Mouse (Mus musculus) heart, adult 2 months (tissue): Measurements from ENCODE around the gene Ube2o. TPM values are rescaled to one million over a fixed set of nuclear protein-coding genes. Genes with fewer than 3 reads are reported as not detected.
A peak's percentile ranks its signal among the peaks of the same experiment; 100 is the strongest.

Source experiments
- DNase-seq, 2 experiments: peaks; one replicate each; pipeline ENCODE4 v3.0.0; 2021
- H3K27ac ChIP-seq: fragments of 200-600 bp; 2 replicates; pipeline ENCODE4 v1.8.1; 2022
- H3K27me3 ChIP-seq: fragments of 200-500 bp; 2 replicates; pipeline ENCODE4 v1.6.1; 2012; ENCODE audit warnings: mild to moderate bottlenecking, low read length, inconsistent platforms, mixed read lengths; ENCODE audit not compliant: control insufficient read depth, insufficient read depth
- H3K36me3 ChIP-seq: fragments of 200-500 bp; 2 replicates; pipeline ENCODE4 v1.6.1; 2012; ENCODE audit warnings: low read length, inconsistent platforms; ENCODE audit not compliant: control insufficient read depth, insufficient read depth
- H3K4me1 ChIP-seq: fragments of 200-500 bp; 2 replicates; pipeline ENCODE4 v1.6.1; 2011; ENCODE audit warnings: low read length; ENCODE audit not compliant: control insufficient read depth, insufficient read depth
- H3K4me3 ChIP-seq: fragments of 200-600 bp; 2 replicates; pipeline ENCODE4 v1.8.1; 2022
- H3K79me2 ChIP-seq: fragments of 200-500 bp; replicated peaks from 2 replicates; pipeline ENCODE4 v1.6.1; 2012; ENCODE audit warnings: mild to moderate bottlenecking, inconsistent platforms, low read length, moderate library complexity, mixed read lengths; ENCODE audit not compliant: control insufficient read depth, insufficient read depth
- H3K9ac ChIP-seq: fragments of 200-500 bp; 2 replicates; pipeline ENCODE4 v1.6.1; 2012; ENCODE audit warnings: low read depth, mild to moderate bottlenecking, control low read depth, inconsistent platforms, low read length, mixed read lengths
- CTCF ChIP-seq: fragments of 200-600 bp; IDR thresholded peaks from 2 replicates; pipeline ENCODE4 v1.8.1; 2022; ENCODE audit warnings: antibody characterized with exemption, mild to moderate bottlenecking, moderate library complexity
- EP300 ChIP-seq: fragments of 200-500 bp; IDR thresholded peaks from 2 replicates; pipeline ENCODE4 v1.6.1; 2011; ENCODE audit warnings: low read depth, low read length, control low read depth; ENCODE audit not compliant: insufficient read depth
- POLR2A ChIP-seq: fragments of 200-500 bp; IDR thresholded peaks from 2 replicates; pipeline ENCODE4 v1.6.1; 2011; ENCODE audit warnings: mild to moderate bottlenecking, low read depth, low read length, control low read depth; ENCODE audit not compliant: insufficient read depth
- WGBS: fragments of 180-500 bp; shearing (Covaris S2); methylation state at CpG from one replicate; pipeline ENCODE4 v1.1.7; 2018; 5-methylcytosine and 5-hydroxymethylcytosine counted together
- intact Hi-C: fragments of 180-260 bp; cut with DNase I; formaldehyde crosslinking; loops from one replicate; pipeline ENCODE4 v1.15.1; 2025
- polyA plus RNA-seq: library from polyadenylated mRNA; depleted of rRNA; stranded (reverse); fragments of >200 nt; gene quantifications from 2 replicates; pipeline ENCODE4 v1.2.3, GENCODE M21; 2012
- total RNA-seq, 2 experiments: library from RNA; stranded (reverse); gene quantifications; 2 replicates each; pipeline ENCODE4 v1.2.3; 2021

Ube2o gene
- total and polyA plus RNA-seq, 3 experiments, result 24.8 to 36.3 (median 26.4) TPM

DNA sequence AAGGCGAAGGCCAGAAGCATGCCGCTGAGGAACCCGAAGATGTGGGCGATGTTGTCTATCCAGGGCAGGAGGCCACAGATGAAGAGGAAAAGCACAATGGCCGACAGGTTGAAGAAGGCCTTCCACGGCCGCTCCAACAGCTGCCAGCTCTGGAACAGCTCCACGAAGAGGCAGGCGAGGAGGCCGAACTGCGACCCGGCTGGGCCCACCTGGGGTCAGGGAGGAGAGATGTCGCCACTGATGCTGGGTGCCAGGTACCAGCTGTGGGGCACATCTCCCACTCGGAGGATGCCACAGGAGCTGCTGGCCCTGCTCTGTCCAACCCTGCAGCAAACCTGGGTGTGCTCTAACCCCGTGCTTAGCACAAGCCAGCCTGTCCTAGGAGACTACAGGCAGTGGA is 18.0 kb upstream of the Ube2o start:
- no peaks in the 10 kb centered on the region for H3K79me2 ChIP-seq
- no peaks in the 10 kb centered on the region for H3K36me3 ChIP-seq
- WGBS, result 93% methylated on average over 15 of the region's 15 CpGs
- H3K4me3 ChIP-seq, result no peak overlapping the region
- H3K9ac ChIP-seq, result no peak overlapping the region
- DNase-seq, result no peak
- TF ChIP-seq POLR2A (no peak), CTCF (no peak), EP300 (no peak)
- no peaks in the 10 kb centered on the region for H3K27me3 ChIP-seq
- H3K27ac ChIP-seq, result no peak overlapping the region
- intact Hi-C loops, result no loop called here
- H3K4me1 ChIP-seq, result no peaks in the 10 kb centered on the region

DNA sequence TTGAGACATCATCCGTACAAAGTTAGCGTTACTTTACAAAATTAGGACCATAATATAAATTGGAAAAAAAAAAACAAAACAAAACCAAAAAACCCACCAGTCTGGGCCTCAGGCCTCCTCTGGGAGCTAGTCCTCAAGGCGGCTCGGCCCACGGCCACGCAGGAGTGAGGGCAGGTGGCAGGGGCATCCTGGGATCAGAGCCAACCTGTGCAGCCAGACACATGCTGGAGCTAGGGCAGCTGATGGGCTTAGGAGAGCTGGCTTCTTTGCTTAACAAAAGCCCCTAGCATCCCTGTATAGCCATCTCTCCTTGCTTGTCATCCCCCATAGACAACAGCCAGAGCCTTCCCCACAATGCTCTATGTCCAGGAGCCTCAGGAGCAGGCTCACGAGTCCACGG is 16.9 kb upstream of the Ube2o start:
- intact Hi-C loops, result no loop called here
- DNase-seq, result no peak
- no peak overlapping the region for H3K27ac ChIP-seq
- TF ChIP-seq CTCF (no peak), EP300 (no peak), POLR2A (no peak)
- no peaks in the 10 kb centered on the region for H3K4me1 ChIP-seq
- no peak overlapping the region for H3K4me3 ChIP-seq
- H3K27me3 ChIP-seq, result no peaks in the 10 kb centered on the region
- no peaks in the 10 kb centered on the region for H3K79me2 ChIP-seq
- no peak overlapping the region for H3K9ac ChIP-seq
- 80% methylated on average over 8 of the region's 8 CpGs for WGBS
- no peaks in the 10 kb centered on the region for H3K36me3 ChIP-seq

- Histone ChIP-seq H3K36me3 (no peaks in the 10 kb centered on the region), H3K27me3 (no peaks in the 10 kb centered on the region)
- DNase-seq, result no peak
These were observed 15.5 kb upstream of the Ube2o start for GRCm38 (mm10) chr11:116596766-116597165.

DNA sequence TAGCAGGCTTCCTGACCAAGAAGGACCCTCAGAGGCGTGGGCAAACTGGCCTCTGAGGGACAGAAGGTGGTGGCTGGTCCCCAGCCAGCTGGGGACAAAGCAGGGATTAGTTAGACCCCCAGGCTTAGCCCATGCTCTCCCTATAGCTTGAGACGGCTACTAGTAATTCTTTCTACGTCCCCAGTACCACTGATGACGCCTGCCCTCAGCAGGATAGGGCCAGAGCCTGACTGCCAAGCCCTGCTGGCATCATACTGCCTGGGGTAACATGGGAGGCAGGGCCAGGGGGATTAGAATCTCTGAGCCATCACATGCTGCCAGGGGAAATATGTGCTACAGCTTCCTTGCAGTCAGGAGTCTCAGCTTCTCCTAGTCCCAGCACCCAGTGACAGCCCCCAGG is 12.1 kb upstream of the Ube2o start:
- 89% methylated on average over 4 of the region's 4 CpGs for WGBS

More at GRCm38 (mm10) chr11:116596766-116597165, 15.5 kb upstream of the Ube2o start:
- intact Hi-C loops, result no loop called here
- Histone ChIP-seq H3K79me2 (no peaks in the 10 kb centered on the region), H3K9ac (no peak overlapping the region), H3K4me1 (no peaks in the 10 kb centered on the region; the same call in 1 of the 2 replicates), H3K27ac (no peak overlapping the region), H3K4me3 (no peak overlapping the region)
- TF ChIP-seq POLR2A (no peak), CTCF (no peak), EP300 (no peak)
- 89% methylated on average over 19 of the region's 19 CpGs for WGBS

DNA sequence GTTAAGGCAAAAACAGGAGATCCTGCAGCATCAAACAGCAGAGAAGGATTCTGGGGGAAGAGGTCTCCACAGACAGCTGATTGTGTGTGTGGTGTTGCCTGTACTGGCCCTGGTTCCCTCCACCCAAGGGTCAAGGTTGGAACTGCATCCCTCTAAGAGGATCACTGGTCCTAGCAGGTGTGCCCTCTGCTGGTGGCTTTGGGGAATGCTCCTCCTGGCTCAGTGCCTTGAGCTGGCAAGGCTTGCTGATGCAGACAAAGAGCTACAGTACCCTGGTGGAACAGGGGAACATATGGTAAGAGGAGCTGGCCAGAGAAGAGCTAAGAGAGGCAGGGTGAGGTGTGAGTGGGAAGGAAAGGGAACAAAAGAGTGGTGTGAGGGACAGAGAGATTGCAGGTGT is 11.2 kb upstream of the Ube2o start:
- Histone ChIP-seq H3K4me3 (no peak overlapping the region), H3K4me1 (no peaks in the 10 kb centered on the region; the same call in 1 of the 2 replicates), H3K36me3 (no peaks in the 10 kb centered on the region), H3K27ac (no peak overlapping the region), H3K9ac (no peak overlapping the region), H3K27me3 (no peaks in the 10 kb centered on the region), H3K79me2 (no peaks in the 10 kb centered on the region)
- peak; percentile 89 to 98 for DNase-seq
- TF ChIP-seq EP300 (peak; percentile 94), POLR2A (no peak), CTCF (peak; percentile 99)
- intact Hi-C loops, result no loop called here

More for the DNA sequence above, 12.1 kb upstream of the Ube2o start:
- H3K36me3 ChIP-seq, result no peaks in the 10 kb centered on the region
- no peaks in the 10 kb centered on the region for H3K79me2 ChIP-seq
- no peak overlapping the region for H3K27ac ChIP-seq
- no peaks in the 10 kb centered on the region for H3K27me3 ChIP-seq
- no peak overlapping the region for H3K4me3 ChIP-seq
- TF ChIP-seq EP300 (no peak), CTCF (no peak), POLR2A (no peak)
- H3K9ac ChIP-seq, result no peak overlapping the region
- no peaks in the 10 kb centered on the region; the same call in 1 of the 2 replicates for H3K4me1 ChIP-seq
- DNase-seq, result no peak
- intact Hi-C loops, result no loop called here

- DNase-seq, result no peak
- intact Hi-C loops, result no loop called here
- peaks cover 1% of the 10 kb centered on the region; the same call in 1 of the 2 replicates for H3K4me1 ChIP-seq
- no peaks in the 10 kb centered on the region for H3K27me3 ChIP-seq
- no peak overlapping the region for H3K9ac ChIP-seq
- TF ChIP-seq EP300 (no peak), CTCF (no peak), POLR2A (no peak)
- H3K4me3 ChIP-seq, result no peak overlapping the region
- no peak overlapping the region for H3K27ac ChIP-seq
- no peaks in the 10 kb centered on the region for H3K36me3 ChIP-seq
- 84% methylated on average over 4 of the region's 4 CpGs for WGBS
- no peaks in the 10 kb centered on the region for H3K79me2 ChIP-seq
These were observed 10.4 kb upstream of the Ube2o start for GRCm38 (mm10) chr11:116591621-116592020.
